Mouse (Mus musculus) small intestine, adult 2 months (tissue): Measurements from ENCODE around the gene Hipk2.

Source experiments
- CTCF ChIP-seq: fragments of 200-500 bp; IDR thresholded peaks from 2 replicates; pipeline ENCODE4 v1.5.1; 2012; ENCODE audit warnings: low read depth, mild to moderate bottlenecking, control low read depth, inconsistent platforms, low read length, moderate library complexity, mixed read lengths; ENCODE audit not compliant: insufficient replicate concordance, insufficient read length; ENCODE audit errors: extremely low read depth
- POLR2A ChIP-seq: fragments of 200-500 bp; IDR thresholded peaks from 2 replicates; pipeline ENCODE4 v1.6.1; 2012; ENCODE audit warnings: low read depth, mild to moderate bottlenecking, control low read depth, inconsistent platforms, low read length, moderate library complexity

GRCm38 (mm10) chr6:38755188-38755587, 120.8 kb downstream of the Hipk2 start:
- TF ChIP-seq CTCF (no peak), POLR2A (no peak)
